ENCODE assay signal across 8 mouse cellular contexts in genomic region chr2:13372256-13372824, GRCm38 (mm10).
DNase-seq lines count a peak whose midpoint lies in the region; ATAC-seq and TF ChIP-seq lines count a peak whose summit lies in the region.

No protein-coding gene starts in this region.

- H3K36me3 ChIP-seq in forebrain, embryonic 13.5 days (ENCODE audit: poor library complexity, severe bottlenecking) = no peaks in the 10 kb centered on the region
- no peaks in the 10 kb centered on the region for H3K36me3 ChIP-seq in hindbrain, embryonic 10.5 days
- no peaks in the 10 kb centered on the region for H3K36me3 ChIP-seq in liver, adult 2 months (ENCODE audit: control insufficient read depth, insufficient read depth, low read length)
- no peaks in the 10 kb centered on the region for H3K36me3 ChIP-seq in neural tube, embryonic 12.5 days

- DNase-seq in adrenal gland, postnatal 25 days = peak; percentile 39
- DNase-seq in hindbrain, embryonic 10.5 days (ENCODE audit: low spot score) = peak; percentile 84
- DNase-seq in liver, adult 2 months (ENCODE audit: extremely low read depth, low read depth, low spot score) = peak; percentile 36
- DNase-seq in layer of hippocampus, postnatal 36 days = no peak
- DNase-seq in frontal cortex, adult 2 months (ENCODE audit: extremely low spot score in 1 of 2, low spot score in 1 of 2) = no peak
- DNase-seq in cerebellum, postnatal 14 days = no peak

- H3K9me3 ChIP-seq in forebrain, embryonic 13.5 days (replicated peaks) = no peaks in the 10 kb centered on the region
- no peaks in the 10 kb centered on the region for H3K9me3 ChIP-seq in hindbrain, embryonic 10.5 days
- H3K9me3 ChIP-seq in neural tube, embryonic 12.5 days = no peaks in the 10 kb centered on the region

- ATAC-seq in forebrain, embryonic 13.5 days = peak; percentile 90
- peak; percentile 90 for ATAC-seq in neural tube, embryonic 12.5 days (ENCODE audit: low FRiP score, low read depth)

- 2% methylated on average over 5 of the region's 5 CpGs for WGBS in forebrain, embryonic 13.5 days
- WGBS in hindbrain, embryonic 10.5 days = 2% methylated on average over 5 of the region's 5 CpGs
- WGBS in liver, adult 2 months = 25% methylated on average over 5 of the region's 5 CpGs
- WGBS in neural tube, embryonic 12.5 days = 1% methylated on average over 5 of the region's 5 CpGs

- no peak for TF ChIP-seq POLR2A in liver, adult 2 months (IDR thresholded peaks at IDR 0.05; ENCODE audit: extremely low read depth, insufficient read depth, low read length)

- H3K79me2 ChIP-seq in liver, adult 2 months (ENCODE audit: control insufficient read depth, insufficient read depth, low read length) = no peaks in the 10 kb centered on the region

- no peak for TF ChIP-seq CTCF in liver, adult 2 months (IDR thresholded peaks at IDR 0.05; ENCODE audit: low read depth, low read length)

- no peak overlapping the region for H3K4me3 ChIP-seq in forebrain, embryonic 13.5 days
- H3K4me3 ChIP-seq in hindbrain, embryonic 10.5 days = peak overlapping the region; percentile 24; the same call in 1 of the 2 replicates
- H3K4me3 ChIP-seq in liver, adult 2 months (ENCODE audit: insufficient read depth, low read depth, low read length) = no peak overlapping the region
- no peak overlapping the region for H3K4me3 ChIP-seq in neural tube, embryonic 12.5 days

- peaks cover 18% of the 10 kb centered on the region for H3K4me1 ChIP-seq in forebrain, embryonic 13.5 days
- peaks cover 42% of the 10 kb centered on the region for H3K4me1 ChIP-seq in hindbrain, embryonic 10.5 days (replicated peaks)
- H3K4me1 ChIP-seq in liver, adult 2 months (ENCODE audit: control insufficient read depth, insufficient read depth, low read length) = peaks cover 4% of the 10 kb centered on the region; the same call in 1 of the 2 replicates
- peaks cover 20% of the 10 kb centered on the region for H3K4me1 ChIP-seq in neural tube, embryonic 12.5 days

- peak overlapping the region; percentile 10; the same call in 1 of the 2 replicates for H3K4me2 ChIP-seq in forebrain, embryonic 13.5 days
- peak overlapping the region; percentile 40 for H3K4me2 ChIP-seq in neural tube, embryonic 12.5 days (replicated peaks)

- H3K27ac ChIP-seq in forebrain, embryonic 13.5 days = no peak overlapping the region; the same call in 1 of the 2 replicates
- H3K27ac ChIP-seq in hindbrain, embryonic 10.5 days = peak overlapping the region; percentile 93
- H3K27ac ChIP-seq in liver, adult 2 months (replicated peaks; ENCODE audit: insufficient read depth, low read depth, low read length) = 0 out of 2 replicates have a peak overlapping the region, but pooled peaks have one; percentile 16
- peak overlapping the region; percentile 28 for H3K27ac ChIP-seq in neural tube, embryonic 12.5 days

- no peak overlapping the region; the same call in 1 of the 2 replicates for H3K9ac ChIP-seq in forebrain, embryonic 13.5 days
- no peak overlapping the region for H3K9ac ChIP-seq in liver, adult 2 months (ENCODE audit: low read depth, low read length)
- no peak overlapping the region for H3K9ac ChIP-seq in neural tube, embryonic 12.5 days

- H3K27me3 ChIP-seq in forebrain, embryonic 13.5 days = no peaks in the 10 kb centered on the region
- H3K27me3 ChIP-seq in hindbrain, embryonic 10.5 days (ENCODE audit: insufficient read depth, poor library complexity, severe bottlenecking) = no peaks in the 10 kb centered on the region
- no peaks in the 10 kb centered on the region for H3K27me3 ChIP-seq in liver, adult 2 months (ENCODE audit: control insufficient read depth, insufficient read depth, low read length)
- H3K27me3 ChIP-seq in neural tube, embryonic 12.5 days (replicated peaks) = no peaks in the 10 kb centered on the region

Comparison
In these comparisons a context has a peak if more than half of its experiments do, and no peak if none do; other contexts are left out.
1. DNase-seq: peak in adrenal gland, postnatal 25 days (single experiment), hindbrain, embryonic 10.5 days (single experiment) and liver, adult 2 months (single experiment); none in layer of hippocampus, postnatal 36 days (0 of 2), frontal cortex, adult 2 months (0 of 2) and cerebellum, postnatal 14 days (0 of 2).